18 mouse cellular contexts compared by ENCODE assay signal in the genomic region with DNA sequence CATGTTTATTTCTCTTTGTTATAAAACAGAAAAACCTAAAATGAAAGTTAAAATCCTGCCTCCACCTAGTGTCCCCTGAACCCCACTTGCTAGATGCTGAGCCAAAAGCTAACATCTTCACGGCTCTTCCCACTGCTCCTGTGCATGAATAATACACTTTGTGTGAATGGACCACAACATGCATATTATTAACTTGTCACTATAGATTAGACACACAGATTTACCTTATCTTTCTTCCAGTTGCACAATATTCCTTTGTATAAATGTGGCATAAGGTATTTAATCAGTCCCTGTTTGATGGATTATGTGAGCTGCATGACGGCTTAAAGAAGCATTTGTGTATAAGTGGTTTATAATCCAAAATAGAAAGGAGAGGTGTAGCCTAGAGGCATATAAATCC.
DNase-seq lines count a peak whose midpoint lies in the region; ATAC-seq and TF ChIP-seq lines count a peak whose summit lies in the region.
"Had no signal": no experiment of that assay in that cellular context is flagged by ENCODE, and none has a peak within 500 bp of the region (broad histone marks: within the 10 kb centered on the region; RNA-seq: fewer than 3 reads in every experiment).

No protein-coding gene starts in this region.

- 53% methylated on average over 2 of the region's 2 CpGs for WGBS in midbrain, embryonic 12.5 days
- WGBS in midbrain, embryonic 15.5 days: 36% methylated on average over 2 of the region's 2 CpGs
- 21% methylated on average over 2 of the region's 2 CpGs for WGBS in midbrain, embryonic 14.5 days
- 37% methylated on average over 2 of the region's 2 CpGs for WGBS in midbrain, embryonic 16.5 days

- peaks cover 19% of the 10 kb centered on the region for H3K27me3 ChIP-seq in midbrain, embryonic 12.5 days
- H3K27me3 ChIP-seq in midbrain, embryonic 15.5 days (replicated peaks): 0 out of 2 replicates have a peak, but pooled peaks cover 10% of the 10 kb centered on the region
- H3K27me3 ChIP-seq in midbrain, embryonic 14.5 days (ENCODE audit: control insufficient read depth, insufficient read depth, low read length): peaks cover 8% of the 10 kb centered on the region; the same call in 1 of the 2 replicates
- H3K27me3 ChIP-seq in midbrain, embryonic 16.5 days (ENCODE audit: control insufficient read depth, insufficient read depth, low read depth, low read length): no peaks in the 10 kb centered on the region
- H3K27me3 ChIP-seq: embryonic facial prominence, embryonic 12.5 days; forebrain, embryonic 13.5 days; forebrain, embryonic 15.5 days had no signal

- no peak overlapping the region for H3K27ac ChIP-seq in midbrain, embryonic 12.5 days (replicated peaks)
- no peak overlapping the region for H3K27ac ChIP-seq in midbrain, embryonic 15.5 days
- H3K27ac ChIP-seq in midbrain, embryonic 14.5 days (replicated peaks; ENCODE audit: low read depth, low read length): no peak overlapping the region
- H3K27ac ChIP-seq in midbrain, embryonic 16.5 days (ENCODE audit: low read length): no peak overlapping the region
- H3K27ac ChIP-seq: embryonic facial prominence, embryonic 10.5 days; embryonic facial prominence, embryonic 12.5 days; forebrain, embryonic 13.5 days; forebrain, embryonic 15.5 days had no signal

- peak; percentile 82 for ATAC-seq in midbrain, embryonic 12.5 days (ENCODE audit: low FRiP score, low read depth)
- ATAC-seq in midbrain, embryonic 15.5 days (replicated peaks): no peak
- peak; percentile 50; the same call in 1 of the 2 replicates for ATAC-seq in midbrain, embryonic 14.5 days (ENCODE audit: low FRiP score, low TSS enrichment)
- no peak for ATAC-seq in midbrain, embryonic 16.5 days
- ATAC-seq: forebrain, embryonic 13.5 days; forebrain, embryonic 15.5 days had no signal

- no peak overlapping the region for H3K4me2 ChIP-seq in midbrain, embryonic 12.5 days (replicated peaks)
- H3K4me2 ChIP-seq in midbrain, embryonic 15.5 days: no peak overlapping the region
- H3K4me2 ChIP-seq in midbrain, embryonic 14.5 days (ENCODE audit: low read length): no peak overlapping the region
- no peak overlapping the region for H3K4me2 ChIP-seq in midbrain, embryonic 16.5 days (ENCODE audit: low read length)
- H3K4me2 ChIP-seq: embryonic facial prominence, embryonic 12.5 days; forebrain, embryonic 13.5 days; forebrain, embryonic 15.5 days had no signal

- no peak for TF ChIP-seq POLR2A in brain, embryonic 14.5 days (IDR thresholded peaks at IDR 0.05; ENCODE audit: borderline replicate concordance, extremely low read depth, insufficient read depth, insufficient read length, poor library complexity, severe bottlenecking)

- H3K4me1 ChIP-seq in midbrain, embryonic 12.5 days: peaks cover 10% of the 10 kb centered on the region; the same call in 1 of the 2 replicates
- H3K4me1 ChIP-seq in midbrain, embryonic 15.5 days: no peaks in the 10 kb centered on the region
- peaks cover 4% of the 10 kb centered on the region; the same call in 1 of the 2 replicates for H3K4me1 ChIP-seq in midbrain, embryonic 14.5 days (ENCODE audit: control insufficient read depth, insufficient read depth, low read length)
- H3K4me1 ChIP-seq in midbrain, embryonic 16.5 days (ENCODE audit: control insufficient read depth, insufficient read depth, low read length): no peaks in the 10 kb centered on the region
- H3K4me1 ChIP-seq: embryonic facial prominence, embryonic 10.5 days; embryonic facial prominence, embryonic 12.5 days; forebrain, embryonic 13.5 days; forebrain, embryonic 15.5 days had no signal

- H3K4me3 ChIP-seq in midbrain, embryonic 12.5 days: no peak overlapping the region
- H3K4me3 ChIP-seq in midbrain, embryonic 15.5 days: no peak overlapping the region
- no peak overlapping the region for H3K4me3 ChIP-seq in midbrain, embryonic 14.5 days (replicated peaks; ENCODE audit: low read depth, low read length)
- no peak overlapping the region for H3K4me3 ChIP-seq in midbrain, embryonic 16.5 days (ENCODE audit: low read depth, low read length)
- H3K4me3 ChIP-seq: embryonic facial prominence, embryonic 10.5 days; embryonic facial prominence, embryonic 12.5 days; forebrain, embryonic 13.5 days; forebrain, embryonic 15.5 days had no signal

- H3K9ac ChIP-seq in midbrain, embryonic 12.5 days (replicated peaks): no peak overlapping the region
- no peak overlapping the region for H3K9ac ChIP-seq in midbrain, embryonic 15.5 days
- H3K9ac ChIP-seq in midbrain, embryonic 14.5 days (replicated peaks; ENCODE audit: low read length): no peak overlapping the region
- H3K9ac ChIP-seq in midbrain, embryonic 16.5 days (ENCODE audit: low read depth, low read length): no peak overlapping the region
- H3K9ac ChIP-seq: embryonic facial prominence, embryonic 12.5 days; forebrain, embryonic 13.5 days; forebrain, embryonic 15.5 days had no signal

- DNase-seq in midbrain, embryonic 14.5 days: peak; percentile 37
- peak; percentile 24 for DNase-seq in brain, embryonic 14.5 days (ENCODE audit: low read depth)
- no peak for DNase-seq in thymus, postnatal 14 days
- DNase-seq: adrenal gland, adult 2 months; adrenal gland, postnatal 10 days; adrenal gland, postnatal 25 days; cerebellum, adult 11-12 months; cerebellum, adult 2 months; cerebellum, adult 9-10 months; cerebellum, postnatal 10 days; cerebellum, postnatal 25 days had no signal

- H3K36me3 ChIP-seq in midbrain, embryonic 12.5 days: no peaks in the 10 kb centered on the region
- no peaks in the 10 kb centered on the region for H3K36me3 ChIP-seq in midbrain, embryonic 15.5 days (replicated peaks)
- no peaks in the 10 kb centered on the region for H3K36me3 ChIP-seq in midbrain, embryonic 14.5 days (ENCODE audit: control insufficient read depth, insufficient read depth, low read length)
- no peaks in the 10 kb centered on the region for H3K36me3 ChIP-seq in midbrain, embryonic 16.5 days (ENCODE audit: control insufficient read depth, insufficient read depth, low read length)
- H3K36me3 ChIP-seq: embryonic facial prominence, embryonic 10.5 days; embryonic facial prominence, embryonic 12.5 days; forebrain, embryonic 15.5 days had no signal

- no peaks in the 10 kb centered on the region for H3K9me3 ChIP-seq in midbrain, embryonic 12.5 days
- H3K9me3 ChIP-seq in midbrain, embryonic 15.5 days: no peaks in the 10 kb centered on the region
- H3K9me3 ChIP-seq in midbrain, embryonic 14.5 days (ENCODE audit: control insufficient read depth, low read length): no peaks in the 10 kb centered on the region
- H3K9me3 ChIP-seq in midbrain, embryonic 16.5 days (replicated peaks; ENCODE audit: control insufficient read depth, low read length, poor library complexity, severe bottlenecking): no peaks in the 10 kb centered on the region
- H3K9me3 ChIP-seq: embryonic facial prominence, embryonic 10.5 days; embryonic facial prominence, embryonic 12.5 days; forebrain, embryonic 13.5 days; forebrain, embryonic 15.5 days had no signal

- TF ChIP-seq CTCF in brain, embryonic 14.5 days (IDR thresholded peaks at IDR 0.05; ENCODE audit: borderline replicate concordance, extremely low read depth, insufficient read depth, insufficient read length): no peak

Comparison
In these comparisons a context has a peak if more than half of its experiments do, and no peak if none do; other contexts are left out.
1. ATAC-seq: peak in midbrain, embryonic 12.5 days (single experiment) and midbrain, embryonic 14.5 days (single experiment); none in midbrain, embryonic 15.5 days (single experiment) and midbrain, embryonic 16.5 days (single experiment).